Mouse (Mus musculus): Measurements from ENCODE around the gene Atp6v1a. TPM values are rescaled to one million over a fixed set of nuclear protein-coding genes. Genes with fewer than 3 reads are reported as not detected.
A peak's percentile ranks its signal among the peaks of the same experiment; 100 is the strongest.

The Atp6v1a gene
- polyA plus RNA-seq, 1 experiment = 87.7 TPM

- no peaks in the 10 kb centered on the region for H3K36me3 ChIP-seq (ENCODE audit: control insufficient read depth, insufficient read depth, low read length, poor library complexity, severe bottlenecking)
- no peak overlapping the region for H3K4me3 ChIP-seq (ENCODE audit: low read depth, low read length)
- H3K4me1 ChIP-seq (ENCODE audit: control insufficient read depth, insufficient read depth, low read length) = no peaks in the 10 kb centered on the region
- TF ChIP-seq POLR2A (IDR thresholded peaks at IDR 0.05; ENCODE audit: insufficient read depth, low read length) (no peak), EP300 (IDR thresholded peaks at IDR 0.05; ENCODE audit: insufficient read depth, low read depth, low read length) (no peak), CTCF (IDR thresholded peaks at IDR 0.05; ENCODE audit: low read depth, low read length) (no peak)
- no peaks in the 10 kb centered on the region for H3K9me3 ChIP-seq (replicated peaks; ENCODE audit: control insufficient read depth, insufficient read depth, low read length, poor library complexity, severe bottlenecking)
- H3K9ac ChIP-seq (ENCODE audit: low read depth, poor library complexity, severe bottlenecking) = no peak overlapping the region
- no peak overlapping the region for H3K27ac ChIP-seq (ENCODE audit: insufficient read depth, low read length)
- no peaks in the 10 kb centered on the region for H3K27me3 ChIP-seq (ENCODE audit: control insufficient read depth, insufficient read depth, low read length, poor library complexity, severe bottlenecking)
Measured at GRCm38 (mm10) chr16:44176511-44176910, 37.0 kb upstream of the Atp6v1a start.

DNA sequence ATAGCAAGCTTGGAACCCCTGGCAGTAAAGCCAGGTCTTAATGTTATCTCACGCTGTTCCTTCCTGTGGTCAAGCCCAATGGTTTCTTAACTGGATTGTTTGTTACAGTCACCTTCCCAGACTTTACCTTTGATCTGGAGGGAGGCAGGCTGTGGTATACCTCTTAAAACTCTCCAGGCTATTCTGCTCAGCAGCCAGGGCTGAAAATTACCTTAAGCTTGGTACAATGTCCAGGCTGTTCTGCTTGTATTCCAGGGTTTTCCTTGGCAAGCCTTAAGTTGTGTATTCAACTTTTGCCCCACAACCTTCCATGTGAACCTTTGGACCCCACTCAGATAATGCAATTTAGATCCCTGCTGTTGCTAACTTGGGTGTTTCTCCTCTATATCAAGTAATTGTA, 35.5 kb upstream of the Atp6v1a start:
- no peak overlapping the region for H3K4me3 ChIP-seq (ENCODE audit: low read depth, low read length)
- no peak overlapping the region for H3K9ac ChIP-seq (ENCODE audit: low read depth, poor library complexity, severe bottlenecking)
- H3K27ac ChIP-seq (ENCODE audit: insufficient read depth, low read length) = no peak overlapping the region
- H3K9me3 ChIP-seq (replicated peaks; ENCODE audit: control insufficient read depth, insufficient read depth, low read length, poor library complexity, severe bottlenecking) = no peaks in the 10 kb centered on the region
- H3K36me3 ChIP-seq (ENCODE audit: control insufficient read depth, insufficient read depth, low read length, poor library complexity, severe bottlenecking) = no peaks in the 10 kb centered on the region
- H3K27me3 ChIP-seq (ENCODE audit: control insufficient read depth, insufficient read depth, low read length, poor library complexity, severe bottlenecking) = no peaks in the 10 kb centered on the region
- no peak for TF ChIP-seq EP300 (IDR thresholded peaks at IDR 0.05; ENCODE audit: insufficient read depth, low read depth, low read length)
- TF ChIP-seq CTCF (IDR thresholded peaks at IDR 0.05; ENCODE audit: low read depth, low read length) = no peak
- TF ChIP-seq POLR2A (IDR thresholded peaks at IDR 0.05; ENCODE audit: insufficient read depth, low read length) = no peak
- H3K4me1 ChIP-seq (ENCODE audit: control insufficient read depth, insufficient read depth, low read length) = no peaks in the 10 kb centered on the region

DNA sequence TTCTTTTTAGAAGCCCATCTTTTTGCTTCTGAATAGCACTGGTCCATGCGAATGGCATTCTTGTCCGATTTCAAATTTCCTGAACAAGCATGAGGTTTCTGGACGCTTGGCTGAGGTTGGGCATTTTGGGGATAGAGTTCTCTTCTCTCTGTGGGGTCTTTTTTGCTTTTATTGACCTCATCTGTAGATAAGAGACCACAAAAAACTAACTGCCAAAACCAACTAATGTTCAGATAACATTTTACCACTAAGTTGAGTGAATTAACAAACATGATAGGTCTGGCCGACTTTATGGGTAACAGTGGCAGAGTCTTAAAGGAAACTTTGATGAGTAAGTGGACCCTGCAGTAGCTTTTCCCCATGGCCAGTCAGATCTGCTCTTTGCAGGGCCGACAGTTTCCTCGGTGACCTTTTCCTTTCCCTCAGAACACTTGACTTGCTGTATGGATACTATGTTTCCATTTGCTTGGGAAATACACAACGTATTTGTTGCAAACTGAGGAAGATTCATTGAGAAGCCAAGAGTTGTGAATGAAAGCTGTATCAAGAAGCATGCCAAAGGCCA, 34.5 kb upstream of the Atp6v1a start:
- no peaks in the 10 kb centered on the region for H3K4me1 ChIP-seq (ENCODE audit: control insufficient read depth, insufficient read depth, low read length)
- H3K27me3 ChIP-seq (ENCODE audit: control insufficient read depth, insufficient read depth, low read length, poor library complexity, severe bottlenecking) = no peaks in the 10 kb centered on the region
- peak overlapping the region; percentile 85 for H3K4me3 ChIP-seq (ENCODE audit: low read depth, low read length)
- H3K9me3 ChIP-seq (replicated peaks; ENCODE audit: control insufficient read depth, insufficient read depth, low read length, poor library complexity, severe bottlenecking) = no peaks in the 10 kb centered on the region
- peak overlapping the region; percentile 87 for H3K9ac ChIP-seq (ENCODE audit: low read depth, poor library complexity, severe bottlenecking)
- no peaks in the 10 kb centered on the region for H3K36me3 ChIP-seq (ENCODE audit: control insufficient read depth, insufficient read depth, low read length, poor library complexity, severe bottlenecking)
- TF ChIP-seq POLR2A (IDR thresholded peaks at IDR 0.05; ENCODE audit: insufficient read depth, low read length) (no peak), EP300 (IDR thresholded peaks at IDR 0.05; ENCODE audit: insufficient read depth, low read depth, low read length) (no peak), CTCF (IDR thresholded peaks at IDR 0.05; ENCODE audit: low read depth, low read length) (no peak)
- H3K27ac ChIP-seq (ENCODE audit: insufficient read depth, low read length) = no peak overlapping the region

- Histone ChIP-seq H3K9me3 (replicated peaks; ENCODE audit: control insufficient read depth, insufficient read depth, low read length, poor library complexity, severe bottlenecking) (no peaks in the 10 kb centered on the region), H3K36me3 (ENCODE audit: control insufficient read depth, insufficient read depth, low read length, poor library complexity, severe bottlenecking) (no peaks in the 10 kb centered on the region), H3K27me3 (ENCODE audit: control insufficient read depth, insufficient read depth, low read length, poor library complexity, severe bottlenecking) (no peaks in the 10 kb centered on the region), H3K4me3 (ENCODE audit: low read depth, low read length) (peak within 1 kb of the TSS; percentile 89), H3K4me1 (ENCODE audit: control insufficient read depth, insufficient read depth, low read length) (no peaks in the 10 kb centered on the region), H3K27ac (ENCODE audit: insufficient read depth, low read length) (peak within 1 kb of the TSS; percentile 85), H3K9ac (ENCODE audit: low read depth, poor library complexity, severe bottlenecking) (peak within 1 kb of the TSS; percentile 87)
- TF ChIP-seq POLR2A (IDR thresholded peaks at IDR 0.05; ENCODE audit: insufficient read depth, low read length) (no peak), CTCF (IDR thresholded peaks at IDR 0.05; ENCODE audit: low read depth, low read length) (no peak), EP300 (IDR thresholded peaks at IDR 0.05; ENCODE audit: insufficient read depth, low read depth, low read length) (no peak)
Measured at GRCm38 (mm10) chr16:44173155-44173941, 33.8 kb upstream of the Atp6v1a start, which contains the start of gene Usf3. TSS of gene Usf3 (plus strand) at chr16:44173246.

DNA sequence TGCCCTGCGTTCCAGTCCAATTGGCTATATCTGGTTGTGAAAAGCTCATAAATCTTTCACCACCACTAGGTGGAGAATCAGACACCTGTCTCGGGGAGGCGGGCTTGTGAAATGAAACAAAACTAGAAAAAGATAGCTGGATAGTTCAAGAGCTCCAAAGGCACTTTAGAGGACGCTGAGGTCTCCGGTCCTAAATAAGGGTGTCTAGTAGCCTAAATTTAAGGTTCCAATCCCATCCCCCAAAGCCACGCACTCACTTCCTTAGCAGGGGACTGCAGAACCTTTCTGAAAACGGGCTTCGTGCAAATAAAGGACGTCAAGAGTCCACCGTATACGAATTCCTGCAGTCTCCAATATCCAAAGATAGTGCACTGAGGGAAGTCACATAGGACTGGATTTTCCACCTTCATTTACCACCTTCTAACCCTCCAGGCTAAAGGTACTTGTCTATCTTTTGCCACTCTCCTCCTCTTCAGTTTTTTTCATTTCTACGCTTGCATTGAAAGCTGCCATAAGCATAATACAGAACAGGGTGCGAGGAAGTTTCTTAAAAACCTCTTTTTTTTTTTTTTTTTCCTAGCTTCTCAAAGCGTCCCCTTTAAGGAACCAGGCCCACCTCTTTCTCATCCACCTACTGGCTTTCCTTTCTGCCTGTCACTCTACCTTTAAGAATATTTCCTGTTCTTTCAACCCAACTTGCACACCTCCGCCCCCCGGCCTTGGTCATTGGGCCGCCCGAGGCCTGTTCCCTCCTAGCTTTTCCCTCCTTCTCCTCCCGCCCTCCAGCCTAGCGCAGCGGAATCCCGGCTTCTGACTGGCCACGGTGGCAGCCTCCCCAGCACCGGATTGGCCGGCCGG, 33.0 kb upstream of the Atp6v1a start:
- Histone ChIP-seq H3K4me1 (ENCODE audit: control insufficient read depth, insufficient read depth, low read length) (no peaks in the 10 kb centered on the region), H3K27me3 (ENCODE audit: control insufficient read depth, insufficient read depth, low read length, poor library complexity, severe bottlenecking) (no peaks in the 10 kb centered on the region), H3K9me3 (replicated peaks; ENCODE audit: control insufficient read depth, insufficient read depth, low read length, poor library complexity, severe bottlenecking) (no peaks in the 10 kb centered on the region), H3K27ac (ENCODE audit: insufficient read depth, low read length) (peak overlapping the region; percentile 85), H3K36me3 (ENCODE audit: control insufficient read depth, insufficient read depth, low read length, poor library complexity, severe bottlenecking) (no peaks in the 10 kb centered on the region), H3K4me3 (ENCODE audit: low read depth, low read length) (peak overlapping the region; percentile 89), H3K9ac (ENCODE audit: low read depth, poor library complexity, severe bottlenecking) (peak overlapping the region; percentile 87)
- TF ChIP-seq CTCF (IDR thresholded peaks at IDR 0.05; ENCODE audit: low read depth, low read length) (no peak), POLR2A (IDR thresholded peaks at IDR 0.05; ENCODE audit: insufficient read depth, low read length) (no peak), EP300 (IDR thresholded peaks at IDR 0.05; ENCODE audit: insufficient read depth, low read depth, low read length) (no peak)

All from ES-Bruce4 (cell line).